Mouse (Mus musculus): ENCODE data around the gene Fads2. TPM values are rescaled to one million over a fixed set of nuclear protein-coding genes. Genes with fewer than 3 reads are reported as not detected.

Gene Fads2
- polyA plus RNA-seq, 1 experiment from 2014 or later, result 149 TPM

GRCm38 (mm10) chr19:10015442-10015841 is 86.1 kb downstream of the Fads2 start:
- H3K9me3 ChIP-seq, result no peaks in the 10 kb centered on the region
- peaks cover 9% of the 10 kb centered on the region; the same call in 1 of the 2 replicates for H3K27me3 ChIP-seq
- no peak overlapping the region for H3K4me3 ChIP-seq
- peaks cover 29% of the 10 kb centered on the region for H3K4me1 ChIP-seq (replicated peaks)
- 73% methylated on average over 4 of the region's 4 CpGs for WGBS
- H3K9ac ChIP-seq, result no peak overlapping the region
- H3K36me3 ChIP-seq, result no peaks in the 10 kb centered on the region
- H3K27ac ChIP-seq, result no peak overlapping the region
- H3K4me2 ChIP-seq, result no peak overlapping the region
- ATAC-seq (ENCODE audit: low FRiP score), result no peak

- peaks cover 28% of the 10 kb centered on the region for H3K4me1 ChIP-seq (replicated peaks)
- no peak overlapping the region for H3K9ac ChIP-seq
- no peak for ATAC-seq (ENCODE audit: low FRiP score)
- peaks cover 8% of the 10 kb centered on the region; the same call in 1 of the 2 replicates for H3K27me3 ChIP-seq
- 82% methylated on average over 13 of the region's 13 CpGs for WGBS
- H3K9me3 ChIP-seq, result no peaks in the 10 kb centered on the region
- no peak overlapping the region for H3K4me3 ChIP-seq
- H3K27ac ChIP-seq, result no peak overlapping the region
- no peaks in the 10 kb centered on the region for H3K36me3 ChIP-seq
- no peak overlapping the region for H3K4me2 ChIP-seq
These were observed 86.7 kb downstream of the Fads2 start for GRCm38 (mm10) chr19:10014824-10015223.

- H3K27ac ChIP-seq, result no peak overlapping the region
- H3K4me2 ChIP-seq, result no peak overlapping the region
These were observed 87.6 kb downstream of the Fads2 start for GRCm38 (mm10) chr19:10013913-10014312.

DNA sequence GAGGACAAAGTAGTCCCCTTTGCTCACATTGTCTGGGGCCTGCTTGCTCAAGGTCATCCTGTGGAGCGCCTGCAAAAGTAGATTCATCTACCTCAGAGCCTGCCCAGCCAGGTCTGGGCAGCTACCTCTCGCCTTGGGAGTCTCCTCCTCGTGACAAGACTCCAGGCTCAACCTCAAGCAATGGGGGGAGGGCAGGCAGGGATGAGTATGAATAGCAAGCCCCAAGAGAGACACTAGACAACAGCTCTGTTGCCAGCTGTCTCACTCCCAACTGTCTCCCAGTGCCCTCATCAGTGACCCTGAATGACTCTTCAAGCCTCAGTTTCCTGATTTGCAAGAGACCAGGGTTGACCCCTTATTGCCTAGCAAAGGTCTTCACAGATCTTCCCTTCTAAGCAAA is 88.2 kb downstream of the Fads2 start:
- H3K27me3 ChIP-seq, result no peaks in the 10 kb centered on the region
- ATAC-seq (ENCODE audit: low FRiP score), result no peak
- H3K4me3 ChIP-seq, result no peak overlapping the region
- no peaks in the 10 kb centered on the region for H3K9me3 ChIP-seq
- no peak overlapping the region for H3K27ac ChIP-seq
- WGBS, result 66% methylated on average over 3 of the region's 3 CpGs
- H3K4me2 ChIP-seq, result no peak overlapping the region
- H3K4me1 ChIP-seq (replicated peaks), result peaks cover 13% of the 10 kb centered on the region
- no peaks in the 10 kb centered on the region for H3K36me3 ChIP-seq
- no peak overlapping the region for H3K9ac ChIP-seq

More at GRCm38 (mm10) chr19:10013913-10014312, 87.6 kb downstream of the Fads2 start:
- Histone ChIP-seq H3K36me3 (no peaks in the 10 kb centered on the region), H3K27me3 (no peaks in the 10 kb centered on the region), H3K9me3 (no peaks in the 10 kb centered on the region), H3K4me1 (replicated peaks) (peaks cover 19% of the 10 kb centered on the region), H3K4me3 (no peak overlapping the region), H3K9ac (no peak overlapping the region)
- WGBS, result 78% methylated on average over 5 of the region's 5 CpGs
- ATAC-seq (ENCODE audit: low FRiP score), result no peak

DNA sequence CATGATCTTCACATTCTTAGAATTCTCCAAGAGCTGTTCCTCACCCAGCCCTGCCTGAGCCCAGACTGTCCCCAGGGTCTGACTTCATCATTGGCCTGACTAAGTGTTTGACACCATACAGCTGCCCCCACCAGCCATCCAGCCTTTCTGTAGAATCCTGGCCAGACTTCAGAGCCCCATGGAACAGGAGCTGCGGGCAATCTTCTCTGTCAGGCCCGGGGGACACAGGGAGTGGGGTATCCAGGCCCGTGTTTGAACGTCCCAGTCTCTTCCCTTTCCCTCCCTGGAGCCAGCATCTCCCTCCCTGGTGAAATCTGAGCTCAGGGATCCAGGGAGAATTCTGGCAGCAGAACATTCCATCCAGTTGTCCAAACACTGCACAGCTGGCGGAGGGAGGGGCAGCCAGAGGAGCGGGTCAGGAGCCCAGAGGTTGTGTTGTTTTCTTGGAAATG is 88.7 kb downstream of the Fads2 start:
- 66% methylated on average over 6 of the region's 6 CpGs for WGBS
- Histone ChIP-seq H3K4me3 (no peak overlapping the region), H3K4me1 (replicated peaks) (peaks cover 8% of the 10 kb centered on the region; the same call in 1 of the 2 replicates), H3K27me3 (no peaks in the 10 kb centered on the region), H3K4me2 (no peak overlapping the region), H3K27ac (peak overlapping the region; percentile 30), H3K9ac (0 out of 2 replicates have a peak overlapping the region, but pooled peaks have one; percentile 43), H3K9me3 (no peaks in the 10 kb centered on the region), H3K36me3 (no peaks in the 10 kb centered on the region)
- no peak for ATAC-seq (ENCODE audit: low FRiP score)

Other genes with a start within 250 kb of the Fads2 start
- gene Incenp, start 202.2 kb downstream of the Fads2 start, polyA plus RNA-seq (2015; fragmentation: Nextera tagmentation; extraction: Ambion mirVana), result 31.3 and 32.9 TPM in 2 replicates
- gene Fth1, start 121.1 kb downstream of the Fads2 start, polyA plus RNA-seq (2015; fragmentation: Nextera tagmentation; extraction: Ambion mirVana), result 1,535 and 1,618 TPM in 2 replicates
- 1.5 and 1.7 TPM in 2 replicates for gene Best1, start 100.1 kb downstream of the Fads2 start, polyA plus RNA-seq (2015; fragmentation: Nextera tagmentation; extraction: Ambion mirVana)
- gene Rab3il1, start 100.1 kb downstream of the Fads2 start, polyA plus RNA-seq (2015; fragmentation: Nextera tagmentation; extraction: Ambion mirVana), result 22.6 and 25.1 TPM in 2 replicates
- 15.2 and 18.0 TPM in 2 replicates for gene Fads3, start 60.2 kb downstream of the Fads2 start, polyA plus RNA-seq (2015; fragmentation: Nextera tagmentation; extraction: Ambion mirVana)
- 157 and 159 TPM in 2 replicates for gene Fads1, start 81.1 kb upstream of the Fads2 start, polyA plus RNA-seq (2015; fragmentation: Nextera tagmentation; extraction: Ambion mirVana)
- gene Tmem258, start 102.3 kb upstream of the Fads2 start, polyA plus RNA-seq (2015; fragmentation: Nextera tagmentation; extraction: Ambion mirVana), result 386 and 403 TPM in 2 replicates
- 34.4 and 34.9 TPM in 2 replicates for gene Fen1, start 102.4 kb upstream of the Fads2 start, polyA plus RNA-seq (2015; fragmentation: Nextera tagmentation; extraction: Ambion mirVana)
- gene Myrf, start 139.0 kb upstream of the Fads2 start, polyA plus RNA-seq (2015; fragmentation: Nextera tagmentation; extraction: Ambion mirVana), result 0.44 and 0.50 TPM in 2 replicates
- gene Dagla, start 203.1 kb upstream of the Fads2 start, polyA plus RNA-seq (2015; fragmentation: Nextera tagmentation; extraction: Ambion mirVana), result 6.1 and 6.3 TPM in 2 replicates

Measured in hindbrain, embryonic 13.5 days (tissue).